Mouse (Mus musculus) monocyte, adult 5-6 weeks (primary cell): ENCODE measurements around the gene Gpx3. TPM values are rescaled to one million over a fixed set of nuclear protein-coding genes. Genes with fewer than 3 reads are reported as not detected.
"Not testable (repeated sequence)": the region's sequence is repeated elsewhere in the genome, so short reads cannot be mapped to it uniquely, and the experiment has no call there.

Source experiments
- ATAC-seq: fragments of 153-309, 156-312 bp; replicated peaks from 2 replicates; pipeline ENCODE4 v1.8.0; 2017; ENCODE audit warnings: mild to moderate bottlenecking; ENCODE audit not compliant: low TSS enrichment, insufficient number of reproducible peaks, severe bottlenecking, poor library complexity, low FRiP score
- total RNA-seq: library from RNA; stranded (forward); fragments of 200-1000, 200-491, 200-594 nt; gene quantifications from 3 replicates; pipeline ENCODE4 v1.2.3, GENCODE M21; 2017

Gpx3 gene
- total RNA-seq, 1 experiment from 2014 or later = not detected

DNA sequence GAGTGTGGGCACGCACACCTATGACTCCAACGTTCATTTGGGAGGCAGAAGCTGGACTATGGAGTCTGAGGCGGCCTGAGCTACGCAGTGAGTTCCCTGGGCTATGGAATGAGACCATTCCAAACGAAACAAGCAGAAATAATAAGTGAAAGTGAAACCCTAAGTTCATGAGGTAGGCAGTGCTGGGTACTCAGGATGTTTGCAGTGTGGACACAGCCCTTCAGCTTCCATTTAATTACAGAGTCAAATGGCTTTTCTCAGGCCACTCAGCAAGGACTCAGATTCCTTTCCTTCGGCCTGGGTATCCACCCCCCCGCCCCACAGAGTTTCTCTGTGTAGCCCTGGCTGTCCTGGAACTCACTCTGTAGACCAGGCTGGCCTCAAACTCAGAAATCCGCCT, 27.5 kb downstream of the Gpx3 start:
- no peak for ATAC-seq

DNA sequence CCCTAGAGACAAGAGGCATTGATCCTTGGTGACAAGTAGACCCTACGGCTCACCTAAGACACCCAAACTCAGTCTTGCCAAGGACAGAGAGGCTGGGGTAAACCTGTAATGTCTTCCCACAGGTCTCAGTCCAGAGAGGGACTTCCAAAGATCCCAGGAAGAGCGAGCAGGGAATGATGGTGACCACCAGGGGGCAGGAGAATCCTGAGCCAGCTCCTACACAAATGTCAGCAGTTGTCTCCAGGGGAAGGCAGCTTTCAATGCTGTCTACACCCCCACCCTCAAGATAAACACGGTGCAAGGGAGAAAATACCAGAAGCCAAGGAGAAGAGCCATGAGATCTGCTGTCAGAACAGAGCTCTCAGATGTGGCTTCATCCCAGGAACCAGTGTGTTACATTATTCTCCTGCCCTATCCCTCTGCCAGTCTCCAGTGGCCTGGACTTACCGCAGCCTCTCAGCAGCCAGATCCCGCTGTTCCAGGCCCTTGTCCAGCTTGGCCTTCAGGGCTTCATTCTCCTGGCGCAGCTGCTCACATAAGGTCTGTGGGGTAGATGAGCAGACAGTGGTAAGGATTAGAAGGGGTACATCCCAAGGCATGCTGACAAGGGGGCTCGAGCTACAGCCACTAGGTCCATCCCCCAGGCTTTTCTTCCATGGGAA, 28.2 kb downstream of the Gpx3 start:
- no peak for ATAC-seq

DNA sequence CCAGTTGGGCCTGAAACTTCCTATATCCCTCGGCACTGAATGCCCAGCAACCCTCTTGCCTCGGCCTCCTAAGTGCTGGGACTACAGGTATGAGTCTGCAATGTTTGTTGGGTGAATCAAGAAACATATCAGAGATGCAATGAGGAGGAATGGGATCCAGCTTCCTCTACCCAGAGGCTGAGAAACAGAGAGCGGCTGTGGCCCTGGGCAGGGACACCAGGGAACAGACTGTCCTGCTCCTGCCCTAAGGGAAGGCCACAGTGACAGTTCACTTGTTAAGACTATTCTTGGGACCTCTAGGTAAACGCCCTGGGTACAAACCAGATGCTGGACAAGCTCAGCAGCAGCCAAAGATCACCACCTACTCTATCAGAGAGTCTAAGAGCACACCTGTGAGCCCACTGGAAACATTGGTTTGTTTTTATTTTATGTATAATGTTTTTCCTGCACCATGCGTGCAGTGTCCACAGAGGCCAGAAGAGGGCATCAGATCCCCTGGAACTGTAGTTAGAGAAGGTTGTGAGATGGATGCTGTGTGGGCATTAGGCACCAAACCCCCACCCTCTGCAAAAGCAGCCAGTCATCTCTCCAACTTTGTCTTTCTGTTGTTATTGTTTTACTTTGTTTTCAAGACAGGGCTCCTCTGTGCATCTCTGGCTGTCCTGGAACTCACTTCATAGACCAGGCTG, 29.3 kb downstream of the Gpx3 start:
- no peak for ATAC-seq

DNA sequence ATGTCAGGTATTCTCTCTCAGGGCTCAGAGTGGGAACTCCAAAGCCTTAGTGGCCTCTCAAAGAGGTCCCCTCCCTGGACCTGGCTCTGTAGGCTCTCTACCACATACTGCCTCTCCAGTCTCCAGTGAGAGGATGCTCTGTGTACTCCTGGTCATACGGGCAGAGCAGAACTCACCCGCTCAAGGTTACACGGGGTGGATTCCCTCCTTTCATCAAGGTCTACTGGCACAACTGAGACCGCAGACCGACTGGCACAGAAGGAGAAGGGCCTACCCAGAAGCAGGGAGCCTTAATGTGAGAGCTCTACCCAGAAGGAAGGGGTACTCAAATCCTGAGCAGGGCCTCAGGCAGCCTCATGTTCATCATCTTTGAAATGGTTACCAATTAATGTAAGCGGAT, 30.3 kb downstream of the Gpx3 start:
- ATAC-seq = no peak

DNA sequence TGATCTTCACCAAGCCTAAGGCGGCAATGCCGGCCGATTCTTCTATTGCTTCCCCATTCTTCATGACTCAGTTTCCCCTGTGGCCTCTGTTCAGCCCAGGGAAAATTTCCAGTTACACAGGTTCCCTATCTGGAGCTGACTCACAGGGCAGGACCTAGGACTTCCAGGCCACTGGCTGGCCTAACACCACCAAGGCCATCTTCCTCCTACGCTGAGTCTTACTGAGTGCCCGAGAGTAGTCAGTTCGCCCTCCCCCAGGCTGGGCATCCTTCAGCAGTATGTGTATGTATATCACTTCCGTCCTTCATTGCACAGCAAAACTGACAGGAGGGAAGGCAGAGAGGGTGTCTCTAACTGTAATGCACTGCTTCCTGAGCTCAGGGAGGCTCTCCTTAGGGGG, 31.9 kb downstream of the Gpx3 start:
- ATAC-seq = 0 out of 2 replicates have a peak, but pooled peaks have one; percentile 18

DNA sequence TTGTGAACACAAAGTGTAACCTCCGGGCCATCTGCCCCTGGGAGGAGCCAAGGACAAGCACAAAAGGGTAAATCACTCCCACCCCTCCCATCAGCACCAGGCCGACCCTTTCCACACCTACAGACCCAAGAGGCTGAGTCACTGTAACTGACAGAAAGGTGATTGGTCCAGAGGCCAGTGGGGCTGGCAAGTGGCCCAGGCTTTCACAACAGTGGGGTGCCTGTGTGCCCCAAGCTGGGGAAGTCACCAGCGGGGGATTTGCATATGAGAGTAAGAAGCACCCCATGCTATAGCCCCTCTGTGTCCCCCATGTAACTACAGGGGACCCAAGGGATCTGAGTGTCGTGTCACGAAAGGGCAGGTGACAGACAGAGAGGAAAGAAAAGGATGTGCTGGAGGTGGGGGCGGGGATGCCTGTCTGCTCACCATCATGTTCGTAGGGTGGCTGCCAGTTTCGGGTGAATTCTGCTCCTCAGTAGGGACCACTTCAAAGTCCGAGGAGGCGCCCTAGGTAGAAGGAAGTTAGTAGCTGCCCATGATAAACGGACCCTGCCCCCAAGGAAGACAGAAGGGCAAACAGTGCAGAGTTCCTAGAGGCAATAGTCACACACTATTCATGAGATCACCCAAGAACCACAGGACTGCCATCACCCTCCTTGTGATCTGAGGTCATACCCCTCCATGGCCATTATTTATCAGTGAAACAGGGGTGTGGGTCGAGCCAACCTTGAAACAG, 34.0 kb downstream of the Gpx3 start:
- ATAC-seq = peak; percentile 76

DNA sequence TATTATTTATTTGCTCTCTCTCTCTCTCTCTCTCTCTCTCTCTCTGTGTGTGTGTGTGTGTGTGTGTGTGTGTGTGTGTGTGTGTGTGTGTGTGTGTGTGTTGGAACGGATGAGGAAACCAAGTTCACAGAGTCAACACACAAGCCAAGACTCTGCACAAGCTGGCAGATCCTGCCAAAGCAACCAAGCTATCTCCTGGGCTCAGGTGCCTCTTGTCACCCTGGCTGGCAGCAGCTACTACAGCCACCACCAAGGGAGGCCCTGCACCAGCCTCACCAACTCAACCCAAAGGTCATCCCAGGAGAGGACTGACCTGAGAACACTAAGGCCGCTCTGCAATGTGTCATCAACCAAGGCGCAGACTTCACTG, 34.5 kb downstream of the Gpx3 start:
- ATAC-seq = no peak

DNA sequence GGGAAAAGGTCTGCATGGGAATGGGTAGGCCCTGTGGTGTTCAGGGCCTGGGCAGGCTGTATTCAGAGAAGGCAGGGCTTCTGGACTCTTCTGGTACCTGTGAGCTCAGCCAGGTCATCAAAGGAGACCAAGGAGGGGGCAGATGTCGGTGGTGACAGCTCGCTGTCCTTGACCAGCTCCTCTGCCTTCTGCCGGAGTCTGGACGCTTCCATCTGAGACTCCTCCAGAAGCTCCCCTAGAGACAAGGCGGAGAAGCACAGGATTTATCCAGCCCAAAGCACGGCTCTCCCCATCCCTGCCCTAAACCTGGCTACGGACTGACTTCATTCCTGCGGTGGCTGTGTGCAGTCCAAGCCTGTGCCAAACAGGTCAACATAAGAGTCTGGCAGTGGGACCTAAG, 37.2 kb downstream of the Gpx3 start:
- ATAC-seq = no peak

DNA sequence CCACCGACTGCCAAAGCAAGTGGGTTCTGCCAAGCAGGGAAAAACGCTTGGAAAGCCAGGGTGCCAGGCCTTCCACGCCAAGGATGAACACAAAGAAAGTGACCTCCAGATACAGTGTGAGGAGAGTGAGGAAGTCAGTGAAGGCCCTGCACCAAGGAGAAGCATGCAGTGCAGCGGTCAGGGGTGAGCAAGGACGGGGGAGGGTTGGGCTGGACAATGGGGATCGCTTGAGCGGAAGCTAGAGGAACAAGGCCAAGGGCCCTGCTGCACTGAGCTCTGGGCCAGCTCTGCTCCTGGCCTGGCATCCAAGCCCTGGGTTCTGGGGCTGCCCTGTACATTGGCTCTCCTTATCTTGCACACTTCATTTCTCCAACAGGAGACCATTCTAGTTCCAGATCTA, 37.8 kb downstream of the Gpx3 start:
- ATAC-seq = no peak

DNA sequence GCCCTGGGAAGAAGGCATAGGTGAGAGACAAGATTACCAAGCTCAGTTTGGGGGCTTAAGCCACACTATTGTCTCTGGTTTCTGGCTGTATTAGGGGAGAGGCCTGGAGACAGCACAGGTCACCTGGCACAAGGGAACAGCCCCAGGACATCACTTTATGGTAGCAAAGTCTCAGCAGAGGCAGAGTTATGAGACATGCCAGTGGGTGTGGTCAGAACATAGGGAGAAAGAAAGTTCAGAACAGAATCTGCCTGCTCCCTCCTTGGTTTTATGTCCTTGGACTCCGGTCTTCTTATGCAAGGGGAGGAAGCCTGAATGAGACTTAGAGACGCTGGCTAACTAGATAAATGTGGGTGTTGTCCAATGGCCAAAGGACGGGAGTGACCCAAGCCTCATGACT, 42.4 kb downstream of the Gpx3 start:
- ATAC-seq = no peak

DNA sequence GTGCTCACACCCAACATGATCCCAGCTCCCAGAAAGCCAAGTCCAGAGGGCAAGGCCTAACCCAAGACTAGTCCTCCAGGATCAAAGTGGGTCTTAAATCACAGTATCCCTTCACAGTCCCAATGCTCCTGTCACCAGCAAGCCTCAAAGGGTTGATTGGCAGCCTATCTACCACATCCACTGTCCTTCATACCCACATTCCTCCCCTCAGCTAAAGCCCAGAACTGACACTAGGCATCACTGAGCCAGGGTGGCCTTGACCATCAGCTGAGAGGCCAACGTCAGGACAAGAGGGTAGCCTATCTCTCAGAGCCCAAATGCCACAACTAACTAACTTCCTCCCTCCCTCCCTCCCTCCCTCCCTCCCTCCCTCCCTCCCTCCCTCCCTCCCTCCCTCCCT, 47.5 kb downstream of the Gpx3 start:
- no peak for ATAC-seq

DNA sequence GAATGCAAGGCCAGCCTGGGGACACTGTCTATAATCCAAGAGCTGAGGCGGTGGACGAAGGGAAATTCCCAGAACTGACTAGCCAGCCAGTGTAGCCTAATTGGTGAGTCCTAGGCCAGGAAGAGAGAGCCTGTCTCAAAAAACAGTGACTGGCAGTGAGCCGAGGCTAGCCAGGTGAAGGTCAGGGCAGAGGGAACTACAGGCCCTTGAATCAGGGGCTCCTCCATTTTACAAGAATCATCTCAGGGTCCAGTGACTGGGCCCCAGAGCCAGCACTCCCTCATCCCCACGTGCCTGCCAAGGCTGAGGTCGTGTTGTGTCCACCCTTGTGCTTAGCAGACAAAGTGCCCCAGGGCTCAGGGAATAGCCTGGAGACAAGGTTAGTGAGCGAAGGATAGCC, 48.4 kb downstream of the Gpx3 start:
- no peak for ATAC-seq

DNA sequence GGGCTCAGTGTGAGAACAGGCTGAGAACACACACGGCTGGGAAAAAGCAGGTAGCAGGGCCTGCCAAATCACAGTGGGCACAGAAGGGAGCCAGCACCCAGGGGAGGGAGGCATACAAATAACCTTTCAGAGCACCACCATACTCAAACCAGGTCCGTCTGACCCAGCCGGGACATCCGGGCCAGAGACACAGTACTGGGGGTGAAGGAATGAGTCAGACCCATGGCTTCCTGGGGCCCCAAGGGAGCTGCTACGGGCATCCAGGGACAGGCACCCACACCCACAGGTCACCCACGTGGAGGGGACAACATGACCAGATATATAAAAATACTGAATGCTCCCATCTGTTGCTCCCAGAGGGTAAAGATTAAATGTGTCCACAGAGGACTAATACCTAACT, 50.4 kb downstream of the Gpx3 start:
- ATAC-seq = no peak

DNA sequence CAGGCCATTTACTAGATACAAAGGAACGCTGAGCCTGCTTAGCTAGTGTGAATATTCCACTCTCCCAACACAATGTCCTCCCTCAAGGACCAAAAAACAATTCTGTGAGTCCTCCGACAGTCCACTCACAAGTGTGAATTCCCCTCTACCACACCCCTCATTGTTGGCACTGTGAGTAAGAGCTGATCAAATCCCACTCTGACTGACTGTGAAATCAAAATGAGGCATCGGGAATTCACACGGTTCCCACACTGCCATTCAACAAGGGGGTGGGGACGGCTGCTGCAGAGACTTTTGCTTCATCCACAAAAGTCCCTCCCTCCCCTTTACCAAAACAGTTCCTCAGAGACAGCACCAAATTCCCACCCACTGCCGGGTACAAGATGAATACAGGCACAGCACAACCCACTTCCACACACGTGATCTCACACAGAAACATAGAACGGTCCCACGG, 51.8 kb downstream of the Gpx3 start:
- ATAC-seq = no peak

DNA sequence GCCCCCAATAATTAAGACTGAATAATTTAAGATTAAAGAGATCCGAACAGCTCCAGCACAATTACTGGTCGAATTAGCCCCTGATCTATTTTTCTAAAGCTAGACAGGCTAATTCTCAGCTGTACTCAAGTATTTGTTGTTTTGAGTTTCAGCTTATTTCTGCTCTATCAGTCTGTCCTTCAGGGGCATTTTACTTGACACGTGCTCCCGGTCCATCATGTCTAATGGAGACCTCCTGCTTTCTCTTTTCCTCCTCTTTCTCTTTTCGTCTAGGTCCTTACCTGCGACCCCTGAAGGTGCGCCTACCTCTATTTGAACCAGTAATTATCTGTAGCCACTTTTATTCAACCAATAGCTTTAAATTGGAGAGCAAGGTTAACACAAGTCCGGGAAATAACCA, 52.5 kb downstream of the Gpx3 start:
- no peak for ATAC-seq

DNA sequence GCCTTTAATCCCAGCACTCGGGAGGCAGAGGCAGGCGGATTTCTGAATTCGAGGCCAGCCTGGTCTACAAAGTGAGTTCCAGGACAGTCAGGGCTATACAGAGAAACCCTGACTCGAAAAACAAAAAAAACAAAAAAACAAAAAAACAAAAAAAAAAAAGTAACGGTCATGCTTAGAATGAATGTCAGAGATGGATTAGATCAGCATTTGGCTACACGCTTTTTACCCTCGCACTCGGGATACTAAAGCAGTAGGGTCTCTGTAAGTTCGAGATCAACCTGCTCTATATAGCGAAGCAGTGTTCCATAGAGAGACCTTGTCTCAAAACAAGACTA, 53.1 kb downstream of the Gpx3 start:
- ATAC-seq = not testable (repeated sequence)

DNA sequence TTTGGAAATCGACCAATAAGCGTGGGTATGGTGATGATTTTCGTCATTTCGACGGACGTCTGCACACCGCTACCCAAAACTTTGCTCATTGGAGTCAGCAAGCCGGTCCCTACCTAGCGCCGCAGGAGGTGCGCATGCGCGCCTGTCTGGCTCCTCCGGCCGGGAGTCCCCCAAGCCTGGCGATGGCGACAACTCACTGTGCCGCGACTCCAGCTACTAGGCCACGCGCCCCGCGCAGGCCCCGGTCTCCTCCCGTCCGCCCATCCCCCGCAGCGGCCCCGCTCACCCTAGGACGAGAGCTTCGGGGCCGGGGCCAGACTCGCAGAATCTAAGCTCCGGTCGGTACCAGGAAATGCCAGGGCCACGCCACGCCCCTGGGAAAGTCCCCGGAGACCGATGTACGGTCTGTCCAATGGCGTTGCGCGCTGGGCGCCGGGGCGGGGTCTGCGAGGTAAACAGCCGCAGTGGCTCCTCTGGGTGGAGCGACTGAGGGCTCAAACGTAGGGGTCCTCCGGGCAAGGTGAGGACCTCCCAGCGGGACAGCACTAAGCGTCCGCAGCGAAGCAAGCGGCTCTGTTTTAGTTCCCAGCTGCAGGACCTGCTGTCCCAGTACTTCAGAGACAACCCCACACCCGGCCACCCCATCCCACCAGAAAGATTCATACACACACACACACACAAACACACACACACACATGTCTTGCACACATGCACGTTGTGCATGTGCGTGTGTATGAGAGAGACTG, 53.7 kb downstream of the Gpx3 start:
- ATAC-seq = peak; percentile 89

DNA sequence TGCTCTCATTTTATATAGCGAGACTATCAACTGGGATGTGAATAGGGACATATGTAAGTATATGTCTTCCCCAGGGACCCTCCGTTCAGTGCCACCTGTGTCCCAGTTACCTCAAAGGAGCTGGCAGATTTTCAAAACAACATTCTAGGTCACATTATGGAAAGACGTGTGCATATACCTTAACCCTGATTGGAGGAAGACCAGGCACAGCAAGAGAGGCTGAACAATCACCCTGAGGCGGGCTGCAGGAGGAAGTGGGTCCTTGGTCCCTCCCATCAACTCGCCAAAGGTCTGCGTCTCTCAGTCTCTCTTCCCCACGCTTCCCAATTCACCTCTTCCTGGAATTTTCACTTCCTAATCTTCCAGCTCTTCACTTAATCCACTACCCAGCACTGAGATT, 54.7 kb downstream of the Gpx3 start:
- peak; percentile 63 for ATAC-seq

DNA sequence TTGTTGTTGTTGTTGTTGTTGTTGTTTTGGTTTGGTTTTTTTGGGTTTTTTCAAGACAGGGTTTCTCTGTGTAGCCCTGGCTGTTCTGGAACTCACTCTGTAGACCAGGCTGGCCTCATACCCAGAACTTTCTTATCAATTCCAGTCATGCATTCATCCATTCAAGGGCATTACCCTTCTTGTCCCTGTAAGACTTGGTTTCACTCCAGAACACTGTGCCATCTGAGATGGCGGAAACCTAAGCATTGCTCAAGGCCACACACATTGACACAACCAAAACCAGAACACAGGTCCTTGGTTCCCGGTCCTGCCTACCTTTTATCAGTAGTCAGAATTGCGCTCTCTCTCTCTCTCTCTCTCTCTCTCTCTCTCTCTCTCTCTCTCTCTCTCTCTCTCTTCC, 55.5 kb downstream of the Gpx3 start:
- ATAC-seq = not testable (repeated sequence)
